Mouse (Mus musculus) neural tube, embryonic 11.5 days (tissue): ENCODE measurements around the gene Man2b1. TPM values are rescaled to one million over a fixed set of nuclear protein-coding genes. Genes with fewer than 3 reads are reported as not detected.

ENCODE experiments used
- ATAC-seq: fragments of 200-750 bp; cut with Nextera tagmentation; 2 replicates; pipeline ENCODE4 v1.8.0; 2017; ENCODE audit warnings: moderate number of reproducible peaks, mild to moderate bottlenecking, moderate TSS enrichment, moderate library complexity; ENCODE audit not compliant: insufficient read depth, low FRiP score, low TSS enrichment
- DNase-seq: peaks from one replicate; pipeline ENCODE4 v3.0.0-alpha.2; 2015; ENCODE audit warnings: low spot score
- H3K27ac ChIP-seq: fragments of 300-500 bp; sonication (generic); 2 replicates; pipeline ENCODE4 v1.5.1; 2014; ENCODE audit warnings: low read depth, mild to moderate bottlenecking, low read length
- H3K27me3 ChIP-seq: fragments of 300-500 bp; sonication (generic); 2 replicates; pipeline ENCODE4 v1.6.1; 2014; ENCODE audit warnings: mild to moderate bottlenecking, low read length, mixed read lengths; ENCODE audit not compliant: control insufficient read depth, insufficient read depth
- H3K36me3 ChIP-seq: fragments of 300-500 bp; sonication (generic); 2 replicates; pipeline ENCODE4 v1.6.1; 2014; ENCODE audit warnings: mild to moderate bottlenecking, low read length, moderate library complexity, mixed read lengths; ENCODE audit not compliant: control insufficient read depth, insufficient read depth
- H3K4me1 ChIP-seq: fragments of 300-500 bp; sonication (generic); 2 replicates; pipeline ENCODE4 v1.6.1; 2014; ENCODE audit warnings: low read length, mixed read lengths; ENCODE audit not compliant: control insufficient read depth, insufficient read depth
- H3K4me2 ChIP-seq: fragments of 300-500 bp; sonication (generic); 2 replicates; pipeline ENCODE4 v1.6.1; 2014; ENCODE audit warnings: low read depth, mild to moderate bottlenecking, moderate library complexity
- H3K4me3 ChIP-seq: fragments of 300-500 bp; sonication (generic); 2 replicates; pipeline ENCODE4 v1.5.1; 2014; ENCODE audit warnings: low read depth, low read length
- H3K9ac ChIP-seq: fragments of 300-500 bp; sonication (generic); 2 replicates; pipeline ENCODE4 v1.6.1; 2014; ENCODE audit warnings: mild to moderate bottlenecking, low read length
- H3K9me3 ChIP-seq: fragments of 300-500 bp; sonication (generic); 2 replicates; pipeline ENCODE4 v1.6.1; 2016; ENCODE audit warnings: low read length; ENCODE audit not compliant: control insufficient read depth
- WGBS: fragments of 180-500 bp; shearing (Covaris S2); extraction: QIAGEN DNeasy Blood & Tissue Kit; methylation state at CpG from one replicate; pipeline ENCODE4 v1.1.7; 2014; 5-methylcytosine and 5-hydroxymethylcytosine counted together
- polyA plus RNA-seq: library from polyadenylated mRNA; unstranded; fragments of >200 nt; fragmentation: Nextera tagmentation; extraction: Ambion mirVana; gene quantifications from 2 replicates; pipeline ENCODE4 v1.2.1, GENCODE M21; 2014

Man2b1 gene
- polyA plus RNA-seq, 1 experiment from 2014 or later = 17.4 TPM

GRCm38 (mm10) chr8:85095051-85095450, 12.0 kb downstream of the Man2b1 start:
- no peaks in the 10 kb centered on the region for H3K9me3 ChIP-seq
- H3K4me3 ChIP-seq = no peak overlapping the region
- no peaks in the 10 kb centered on the region for H3K27me3 ChIP-seq
- no peak for ATAC-seq
- H3K27ac ChIP-seq = no peak overlapping the region
- peaks cover 3% of the 10 kb centered on the region; the same call in 1 of the 2 replicates for H3K36me3 ChIP-seq
- DNase-seq = no peak
- H3K9ac ChIP-seq = no peak overlapping the region
- 94% methylated on average over 13 of the region's 13 CpGs for WGBS
- no peak overlapping the region for H3K4me2 ChIP-seq
- H3K4me1 ChIP-seq = no peaks in the 10 kb centered on the region

- H3K36me3 ChIP-seq = peaks cover 3% of the 10 kb centered on the region; the same call in 1 of the 2 replicates
Measured at GRCm38 (mm10) chr8:85095566-85095965, 12.5 kb downstream of the Man2b1 start.

GRCm38 (mm10) chr8:85096196-85096595, 13.1 kb downstream of the Man2b1 start:
- Histone ChIP-seq H3K27ac (no peak overlapping the region), H3K36me3 (peaks cover 3% of the 10 kb centered on the region; the same call in 1 of the 2 replicates), H3K4me3 (no peak overlapping the region), H3K27me3 (no peaks in the 10 kb centered on the region), H3K4me1 (no peaks in the 10 kb centered on the region), H3K9ac (no peak overlapping the region), H3K9me3 (no peaks in the 10 kb centered on the region), H3K4me2 (no peak overlapping the region)
- WGBS = 93% methylated on average over 16 of the region's 16 CpGs
- no peak for DNase-seq
- ATAC-seq = no peak

More at GRCm38 (mm10) chr8:85095566-85095965, 12.5 kb downstream of the Man2b1 start:
- 88% methylated on average over 7 of the region's 7 CpGs for WGBS
- no peaks in the 10 kb centered on the region for H3K9me3 ChIP-seq
- no peak overlapping the region for H3K4me3 ChIP-seq
- H3K27ac ChIP-seq = no peak overlapping the region
- no peaks in the 10 kb centered on the region for H3K4me1 ChIP-seq
- no peak overlapping the region for H3K9ac ChIP-seq
- ATAC-seq (no peak), DNase-seq (no peak)
- no peak overlapping the region for H3K4me2 ChIP-seq
- no peaks in the 10 kb centered on the region for H3K27me3 ChIP-seq

GRCm38 (mm10) chr8:85096850-85097249, 13.8 kb downstream of the Man2b1 start:
- Histone ChIP-seq H3K4me1 (no peaks in the 10 kb centered on the region), H3K36me3 (peaks cover 3% of the 10 kb centered on the region; the same call in 1 of the 2 replicates), H3K9ac (no peak overlapping the region), H3K27me3 (no peaks in the 10 kb centered on the region), H3K4me3 (no peak overlapping the region), H3K9me3 (no peaks in the 10 kb centered on the region), H3K4me2 (no peak overlapping the region), H3K27ac (no peak overlapping the region)
- WGBS = 82% methylated on average over 4 of the region's 4 CpGs
- DNase-seq (no peak), ATAC-seq (no peak)

GRCm38 (mm10) chr8:85100076-85100665, 17.1 kb downstream of the Man2b1 start:
- Histone ChIP-seq H3K4me3 (no peak overlapping the region), H3K36me3 (0 out of 2 replicates have a peak, but pooled peaks cover 3% of the 10 kb centered on the region), H3K27ac (no peak overlapping the region), H3K9me3 (no peaks in the 10 kb centered on the region), H3K27me3 (no peaks in the 10 kb centered on the region), H3K9ac (no peak overlapping the region), H3K4me2 (no peak overlapping the region), H3K4me1 (no peaks in the 10 kb centered on the region)
- WGBS = 84% methylated on average over 4 of the region's 4 CpGs
- DNase-seq (no peak), ATAC-seq (no peak)

- 96% methylated on average over 10 of the region's 10 CpGs for WGBS
- Histone ChIP-seq H3K9ac (no peak overlapping the region), H3K4me2 (no peak overlapping the region), H3K36me3 (peaks cover 2% of the 10 kb centered on the region; the same call in 1 of the 2 replicates), H3K9me3 (no peaks in the 10 kb centered on the region), H3K4me3 (no peak overlapping the region), H3K4me1 (no peaks in the 10 kb centered on the region), H3K27me3 (no peaks in the 10 kb centered on the region), H3K27ac (no peak overlapping the region)
- ATAC-seq = no peak
- DNase-seq = no peak
Measured at GRCm38 (mm10) chr8:85113241-85113640, 30.2 kb downstream of the Man2b1 start.

GRCm38 (mm10) chr8:85115501-85115900, 32.4 kb downstream of the Man2b1 start:
- Histone ChIP-seq H3K4me2 (no peak overlapping the region), H3K27me3 (no peaks in the 10 kb centered on the region), H3K36me3 (peaks cover 2% of the 10 kb centered on the region; the same call in 1 of the 2 replicates), H3K4me1 (no peaks in the 10 kb centered on the region), H3K4me3 (no peak overlapping the region), H3K9me3 (no peaks in the 10 kb centered on the region), H3K9ac (no peak overlapping the region), H3K27ac (no peak overlapping the region)
- 79% methylated on average over 4 of the region's 4 CpGs for WGBS
- no peak for ATAC-seq
- no peak for DNase-seq

GRCm38 (mm10) chr8:85116984-85117383, 33.9 kb downstream of the Man2b1 start:
- Histone ChIP-seq H3K27ac (no peak overlapping the region), H3K27me3 (no peaks in the 10 kb centered on the region), H3K9ac (no peak overlapping the region), H3K36me3 (no peaks in the 10 kb centered on the region), H3K9me3 (no peaks in the 10 kb centered on the region), H3K4me3 (no peak overlapping the region), H3K4me1 (no peaks in the 10 kb centered on the region), H3K4me2 (no peak overlapping the region)
- 92% methylated on average over 7 of the region's 7 CpGs for WGBS
- ATAC-seq (no peak), DNase-seq (no peak)
